Mouse (Mus musculus) megakaryocyte, embryonic 14.5 days (primary cell): ENCODE results near the gene Cysrt1.

Source experiments
- FLI1 ChIP-seq: IDR thresholded peaks from 2 replicates; pipeline ENCODE4 v1.6.1; 2012; ENCODE audit warnings: low read length, inconsistent platforms, mixed read lengths
- GATA1 ChIP-seq: IDR thresholded peaks from 3 replicates; pipeline ENCODE4 v1.6.1; 2012; ENCODE audit warnings: mixed read lengths, low read length, inconsistent platforms, borderline replicate concordance

DNA sequence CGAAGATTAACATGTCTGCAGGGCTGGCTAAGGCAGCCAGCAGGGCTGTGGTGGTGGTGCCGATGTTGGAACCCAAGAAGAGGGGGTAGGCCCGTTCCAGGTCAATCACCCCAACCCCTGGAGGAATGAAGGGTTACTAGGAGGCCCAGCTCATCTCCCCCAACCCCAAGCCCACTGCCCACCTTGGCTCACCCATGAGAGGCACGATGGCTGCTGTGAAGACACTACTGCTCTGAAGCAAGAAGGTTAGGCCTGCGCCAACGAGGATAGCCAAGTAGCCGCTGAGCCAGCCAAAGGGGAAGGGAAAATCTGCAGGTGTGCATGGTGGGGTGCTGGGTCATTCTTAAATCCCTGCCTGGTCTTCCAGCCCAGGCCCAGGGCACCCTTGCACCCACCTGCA, 11.7 kb downstream of the Cysrt1 start:
- no peak for TF ChIP-seq GATA1
- no peak for TF ChIP-seq FLI1
